Mouse (Mus musculus): ENCODE results near the gene Nfkb1.

DNA sequence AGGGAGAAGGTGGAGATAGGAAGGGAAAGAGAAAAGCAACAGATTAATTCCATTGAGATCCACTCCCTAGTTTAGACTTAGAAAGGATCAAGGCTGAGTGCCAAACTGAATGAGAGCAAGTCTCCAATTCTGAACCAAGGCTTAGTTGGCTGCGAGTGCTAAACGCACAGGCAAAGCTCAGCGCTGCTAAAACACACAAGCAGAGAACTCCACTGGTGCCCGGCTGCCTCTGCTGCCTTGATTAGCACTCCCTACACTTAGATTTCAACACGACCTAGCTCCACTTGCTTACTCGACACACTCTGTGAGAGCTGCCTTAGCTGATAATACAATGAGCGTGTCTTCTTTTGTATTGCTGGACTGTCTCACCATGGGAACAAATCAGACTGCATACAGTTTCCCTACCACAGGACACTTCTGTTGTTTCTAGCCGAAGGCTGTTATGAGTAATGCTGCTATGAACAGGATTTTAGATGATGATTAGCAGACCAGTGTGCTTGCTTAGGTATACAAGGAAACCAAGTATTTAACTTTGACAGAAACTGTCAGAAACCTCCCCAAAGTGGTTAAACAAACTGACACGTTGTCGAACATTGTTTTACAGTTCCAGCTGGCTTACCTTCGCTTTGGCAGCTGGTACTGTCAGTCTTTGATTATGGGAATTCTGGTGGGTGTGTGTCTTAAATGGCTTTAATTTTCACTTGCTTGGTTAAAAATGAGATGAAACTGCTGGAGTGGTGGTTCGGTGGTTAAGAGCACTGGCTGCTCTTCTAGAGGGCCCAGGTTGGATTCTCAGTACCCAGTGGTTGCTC is 134.3 kb downstream of the Nfkb1 start:
- TF ChIP-seq CTCF (IDR thresholded peaks at IDR 0.05; ENCODE audit: control insufficient read depth, insufficient read depth, insufficient read length) = no peak
- no peak for TF ChIP-seq MAX (IDR thresholded peaks at IDR 0.05)
- TF ChIP-seq USF1 (IDR thresholded peaks at IDR 0.05; ENCODE audit: low read depth) = no peak

Data from C2C12 (cell line).